Mouse (Mus musculus): ENCODE measurements around the gene Bcl2l10. TPM values are rescaled to one million over a fixed set of nuclear protein-coding genes. Genes with fewer than 3 reads are reported as not detected.

The Bcl2l10 gene
- polyA plus RNA-seq, 1 experiment from 2014 or later: 0.08 TPM

DNA sequence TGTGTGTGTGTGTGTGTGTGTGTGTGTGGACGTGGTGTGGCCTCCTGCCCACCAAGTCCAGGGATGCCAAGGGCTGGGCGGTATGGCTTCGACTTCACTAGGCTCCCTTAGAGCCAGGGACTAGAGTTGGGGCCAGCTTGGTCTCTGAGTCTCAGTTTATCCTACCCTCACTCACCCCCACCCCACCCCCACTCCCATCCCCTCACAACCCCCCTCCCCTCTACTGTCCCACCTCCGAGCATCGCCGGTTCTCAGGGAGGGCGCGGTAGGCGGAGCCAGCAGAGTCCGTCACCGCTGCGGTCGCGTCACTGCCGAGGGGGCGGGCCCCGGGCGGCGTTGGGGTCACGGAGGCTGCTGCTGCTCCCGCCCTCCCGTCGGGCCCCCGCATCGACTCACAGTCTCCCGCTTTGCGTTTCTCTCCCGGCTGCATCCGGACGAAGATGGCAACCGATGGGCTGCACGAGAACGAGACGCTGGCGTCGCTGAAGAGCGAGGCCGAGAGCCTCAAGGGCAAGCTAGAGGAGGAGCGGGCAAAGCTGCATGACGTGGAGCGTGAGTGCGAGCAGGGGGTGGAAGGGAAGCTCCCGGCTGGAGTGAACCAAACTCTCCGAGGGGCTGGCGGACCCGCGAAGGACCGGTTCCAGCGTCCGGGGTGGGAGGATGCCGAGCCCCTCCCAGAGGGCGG, 33.6 kb upstream of the Bcl2l10 start:
- no peak for TF ChIP-seq CTCF (IDR thresholded peaks at IDR 0.05)
- in situ Hi-C loops (cut with MboI; ENCODE audit: low pct_unique_long_range_greater_than_20kb): no loop called here
- POLR2A ChIA-PET: interaction anchor here (0.6 kb wide), 1 partner anchor 228 kb away, joined by 4 read pairs; no protein-coding TSS in a partner anchor
- no peaks in the 10 kb centered on the region for H3K27me3 ChIP-seq
- DNase-seq (ENCODE audit: low read depth, low spot score) (no peak), ATAC-seq (peak; percentile 80)
- CTCF ChIA-PET: interaction anchor here (1.2 to 2.5 kb wide), 2 partner anchors 11 to 18 kb away, joined by 3 to 14 read pairs; no protein-coding TSS in a partner anchor

DNA sequence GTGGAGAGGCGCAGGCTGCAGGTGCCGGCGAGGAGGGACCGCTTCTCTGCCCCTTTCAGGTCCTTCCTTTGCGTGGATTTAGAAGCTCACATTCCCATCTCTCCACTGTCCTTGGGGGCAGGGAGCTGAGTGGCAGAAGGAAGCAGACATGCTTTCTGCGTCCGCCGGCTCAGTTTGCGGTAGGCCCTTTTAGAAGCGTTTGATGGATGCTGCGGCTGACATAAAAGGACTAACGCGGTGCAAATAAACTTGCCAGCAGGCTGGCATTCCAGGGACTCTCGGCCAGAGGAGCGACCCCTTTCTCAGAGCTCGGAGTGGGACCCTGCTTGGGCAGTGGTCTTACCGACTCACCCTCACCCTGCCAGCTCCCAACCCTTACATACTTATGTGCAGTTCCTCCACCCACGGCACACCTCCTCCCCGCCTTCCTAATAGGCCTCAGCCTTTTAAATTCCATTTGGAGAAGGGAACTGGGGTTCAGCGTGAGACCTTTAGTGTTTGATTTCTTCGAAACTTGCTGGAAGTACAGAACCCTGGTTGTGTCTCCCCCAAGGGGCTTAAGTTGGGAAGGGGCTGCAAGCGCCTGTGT, 32.9 kb upstream of the Bcl2l10 start:
- in situ Hi-C loops (cut with MboI; ENCODE audit: low pct_unique_long_range_greater_than_20kb): no loop called here
- DNase-seq (ENCODE audit: low read depth, low spot score): no peak
- POLR2A ChIA-PET: interaction anchor here (0.6 to 0.7 kb wide), 2 partner anchors 184 to 229 kb away, joined by 3 to 4 read pairs; no protein-coding TSS in a partner anchor
- no peak for TF ChIP-seq CTCF (IDR thresholded peaks at IDR 0.05)
- H3K27me3 ChIP-seq: no peaks in the 10 kb centered on the region
- CTCF ChIA-PET: interaction anchor here (1.2 kb wide), 1 partner anchor 19 kb away, joined by 3 read pairs; no protein-coding TSS in a partner anchor
- peak; percentile 25 for ATAC-seq

DNA sequence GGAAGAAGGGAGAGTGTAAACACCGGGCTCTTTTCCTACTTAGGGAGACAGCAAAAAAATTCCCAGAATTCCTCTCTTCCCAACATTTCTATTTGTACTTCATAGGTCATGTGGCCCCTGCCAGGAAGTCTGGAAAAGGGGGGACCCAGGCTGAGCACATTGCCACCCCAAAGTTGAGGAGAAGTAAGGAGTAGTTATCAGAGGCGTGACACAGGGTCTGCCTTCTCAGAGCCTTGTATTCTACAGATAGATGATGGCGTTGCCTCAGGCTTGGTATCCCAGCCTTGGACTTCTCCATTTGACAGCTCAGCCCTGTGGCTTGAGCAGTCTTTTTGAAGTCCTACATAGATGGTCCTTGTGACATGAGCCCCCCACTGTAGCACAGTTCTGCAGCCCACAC, 32.3 kb upstream of the Bcl2l10 start:
- no peaks in the 10 kb centered on the region for H3K27me3 ChIP-seq
- TF ChIP-seq CTCF (IDR thresholded peaks at IDR 0.05): no peak
- ChIA-PET POLR2A (interaction anchor here (0.7 kb wide), 1 partner anchor 183 kb away, joined by 3 read pairs; no protein-coding TSS in a partner anchor), CTCF (no interaction called here)
- ATAC-seq (no peak), DNase-seq (ENCODE audit: low read depth, low spot score) (no peak)
- in situ Hi-C loops (cut with MboI; ENCODE audit: low pct_unique_long_range_greater_than_20kb): no loop called here

DNA sequence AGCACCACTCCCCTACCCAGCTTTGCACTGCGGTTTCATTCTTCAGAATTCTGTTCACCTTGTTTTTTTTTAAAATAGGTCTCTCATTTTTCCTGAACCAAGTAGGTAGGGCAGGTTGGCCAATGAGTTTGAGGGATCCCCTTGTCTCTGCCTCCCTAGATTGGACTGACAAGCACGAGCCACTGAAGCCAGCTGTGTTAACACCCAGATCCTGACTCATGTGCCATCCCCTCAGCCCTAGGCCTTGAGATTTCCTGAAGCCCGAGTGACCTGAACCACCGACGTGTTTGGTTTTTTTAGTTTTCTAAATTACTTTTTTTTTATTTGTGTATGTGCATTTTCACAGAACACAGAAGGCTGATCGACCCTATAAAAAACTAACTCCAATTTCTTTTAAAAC, 30.8 kb upstream of the Bcl2l10 start:
- ATAC-seq: no peak
- no peak for DNase-seq (ENCODE audit: low read depth, low spot score)

DNA sequence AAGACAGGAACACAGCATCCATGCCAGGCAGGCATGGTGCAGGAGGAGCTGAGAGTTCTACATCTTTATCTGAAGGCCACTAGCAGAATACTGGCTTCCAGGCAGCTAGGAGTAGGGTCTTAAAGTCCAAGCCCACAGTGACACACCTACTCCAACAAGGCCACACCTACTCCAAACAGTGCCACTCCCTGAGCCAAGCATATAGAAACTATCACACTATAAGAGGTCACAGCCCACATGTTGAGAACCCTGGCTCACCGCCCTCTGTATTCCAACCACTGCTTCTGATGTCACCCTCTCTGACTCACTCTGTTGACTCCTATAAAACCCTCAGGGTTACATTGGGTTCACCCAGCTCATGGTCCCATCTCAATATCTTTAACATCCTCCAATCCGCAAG, 29.4 kb upstream of the Bcl2l10 start:
- DNase-seq (ENCODE audit: low read depth, low spot score): no peak
- ATAC-seq: no peak
- POLR2A ChIA-PET: no interaction called here
- in situ Hi-C loops (cut with MboI; ENCODE audit: low pct_unique_long_range_greater_than_20kb): no loop called here
- H3K27me3 ChIP-seq: no peaks in the 10 kb centered on the region
- CTCF ChIA-PET: no interaction called here
- TF ChIP-seq CTCF (IDR thresholded peaks at IDR 0.05): no peak

More for the DNA sequence above, 30.8 kb upstream of the Bcl2l10 start:
- in situ Hi-C loops (cut with MboI; ENCODE audit: low pct_unique_long_range_greater_than_20kb): no loop called here
- H3K27me3 ChIP-seq: no peaks in the 10 kb centered on the region
- ChIA-PET POLR2A (no interaction called here), CTCF (no interaction called here)
- TF ChIP-seq CTCF (IDR thresholded peaks at IDR 0.05): no peak

- no peaks in the 10 kb centered on the region for H3K27me3 ChIP-seq
- ChIA-PET POLR2A (interaction anchor here (0.6 kb wide), 1 partner anchor 131 kb away, joined by 3 read pairs; no protein-coding TSS in a partner anchor), CTCF (no interaction called here)
- DNase-seq (ENCODE audit: low read depth, low spot score) (no peak), ATAC-seq (no peak)
- in situ Hi-C loops (cut with MboI; ENCODE audit: low pct_unique_long_range_greater_than_20kb): no loop called here
- TF ChIP-seq CTCF (IDR thresholded peaks at IDR 0.05): no peak
Observed at GRCm38 (mm10) chr9:75319365-75319764, 28.2 kb upstream of the Bcl2l10 start.

DNA sequence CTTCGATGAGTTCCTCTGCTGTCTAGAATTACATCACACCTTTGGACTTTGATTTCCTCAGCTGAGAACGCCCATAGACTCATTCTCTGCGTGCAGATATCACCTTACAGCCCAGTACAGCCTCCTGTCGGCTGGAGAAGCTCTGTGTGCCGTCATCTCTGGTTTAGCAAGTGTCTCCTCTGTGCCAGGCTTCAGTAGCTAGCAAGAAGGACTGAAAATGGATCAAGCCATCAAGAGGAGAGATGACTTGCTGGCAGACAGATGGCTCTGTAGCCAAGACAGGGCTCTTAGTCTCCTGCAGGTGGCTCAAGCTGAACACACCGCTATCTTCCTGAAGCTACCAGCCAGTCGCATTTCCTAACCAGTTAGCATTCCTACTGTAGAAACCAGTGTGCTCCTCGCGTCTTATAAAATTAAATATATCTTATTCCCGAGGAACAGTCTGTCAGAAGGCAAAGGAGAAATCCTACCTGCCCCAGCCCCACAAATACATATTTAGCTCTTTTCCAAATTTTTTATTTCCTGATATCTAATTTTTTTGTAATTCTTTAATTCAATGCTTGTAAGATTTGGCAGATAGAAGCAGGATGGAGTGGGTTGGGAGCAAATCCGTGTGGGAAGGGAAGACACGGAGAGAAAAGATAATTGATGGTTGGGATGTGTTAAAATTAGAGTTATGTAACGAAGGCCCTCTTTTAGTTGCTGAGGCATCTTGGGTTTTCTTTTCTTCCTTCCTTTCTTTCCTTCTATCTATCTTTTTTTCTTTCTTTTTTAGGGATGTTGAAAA, 25.3 kb upstream of the Bcl2l10 start:
- ChIA-PET POLR2A (no interaction called here), CTCF (interaction anchor here (1.0 kb wide), 1 partner anchor 9 kb away, joined by 3 read pairs; no protein-coding TSS in a partner anchor)
- DNase-seq (ENCODE audit: low read depth, low spot score): no peak
- no peaks in the 10 kb centered on the region for H3K27me3 ChIP-seq
- no peak for ATAC-seq
- in situ Hi-C loops (cut with MboI; ENCODE audit: low pct_unique_long_range_greater_than_20kb): no loop called here
- no peak for TF ChIP-seq CTCF (IDR thresholded peaks at IDR 0.05)

GRCm38 (mm10) chr9:75328047-75328446, 19.5 kb upstream of the Bcl2l10 start:
- no peak for TF ChIP-seq CTCF (IDR thresholded peaks at IDR 0.05)
- no peak for DNase-seq (ENCODE audit: low read depth, low spot score)
- CTCF ChIA-PET: no interaction called here

DNA sequence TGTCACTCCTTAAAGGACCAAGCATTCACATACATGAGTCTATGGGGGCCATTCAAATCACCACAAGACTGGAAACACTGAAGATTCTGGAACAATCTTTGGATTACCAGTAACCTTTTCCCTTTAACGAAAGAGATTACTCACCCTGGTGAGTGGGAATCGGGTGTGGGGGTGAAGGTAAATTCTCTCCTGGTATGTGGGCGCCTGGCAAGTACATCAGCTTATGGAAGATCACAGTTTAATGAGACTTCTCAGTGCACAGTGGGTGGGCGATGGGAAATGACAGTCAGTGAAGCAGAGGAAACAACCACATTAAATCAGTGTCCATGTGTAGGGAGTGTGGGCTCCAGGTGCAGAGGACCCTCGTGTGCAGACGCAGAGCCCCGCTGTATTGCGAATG, 16.7 kb upstream of the Bcl2l10 start:
- CTCF ChIA-PET: interaction anchor here (1.0 kb wide), 1 partner anchor 8 kb away, joined by 3 read pairs; no protein-coding TSS in a partner anchor
- no peak for TF ChIP-seq CTCF (IDR thresholded peaks at IDR 0.05)
- DNase-seq (ENCODE audit: low read depth, low spot score) (no peak), ATAC-seq (no peak)
- POLR2A ChIA-PET: interaction anchor here (0.7 to 1.4 kb wide), 2 partner anchors 9 to 340 kb away, joined by 3 read pairs; no protein-coding TSS in a partner anchor
- in situ Hi-C loops (cut with MboI; ENCODE audit: low pct_unique_long_range_greater_than_20kb): no loop called here
- no peaks in the 10 kb centered on the region for H3K27me3 ChIP-seq

More at GRCm38 (mm10) chr9:75328047-75328446, 19.5 kb upstream of the Bcl2l10 start:
- no peaks in the 10 kb centered on the region for H3K27me3 ChIP-seq
- ATAC-seq: no peak
- in situ Hi-C loops (cut with MboI; ENCODE audit: low pct_unique_long_range_greater_than_20kb): no loop called here
- POLR2A ChIA-PET: no interaction called here

- in situ Hi-C loops (cut with MboI; ENCODE audit: low pct_unique_long_range_greater_than_20kb): no loop called here
- DNase-seq (ENCODE audit: low read depth, low spot score) (no peak), ATAC-seq (no peak)
- TF ChIP-seq CTCF (IDR thresholded peaks at IDR 0.05): no peak
- CTCF ChIA-PET: interaction anchor here (0.7 to 1.2 kb wide), 2 partner anchors 27 to 63 kb away, joined by 3 read pairs; no protein-coding TSS in a partner anchor
- POLR2A ChIA-PET: no interaction called here
- no peaks in the 10 kb centered on the region for H3K27me3 ChIP-seq
Observed at GRCm38 (mm10) chr9:75334440-75334839, 13.1 kb upstream of the Bcl2l10 start.
